Mouse (Mus musculus) heart, embryonic 14.5 days (tissue): Measurements from ENCODE around the gene Bcor. TPM values are rescaled to one million over a fixed set of nuclear protein-coding genes. Genes with fewer than 3 reads are reported as not detected.

Experiments used
- ATAC-seq: fragments of 200-750 bp; cut with Nextera tagmentation; 2 replicates; pipeline ENCODE4 v1.8.0; 2017; ENCODE audit warnings: low read depth, moderate TSS enrichment; ENCODE audit not compliant: insufficient number of reproducible peaks, insufficient read depth, low FRiP score
- H3K27ac ChIP-seq, 2 experiments: fragments of 200-500 bp in 1 of 2; fragments of 300-500 bp in 1 of 2; sonication (generic) in 1 of 2; replicated peaks in 1 of 2; 2 replicates each; pipeline ENCODE4 v1.5.1; 2012 to 2014; ENCODE audit warnings: low read depth in 2 of 2, low read length in 2 of 2, control low read depth in 1 of 2, mild to moderate bottlenecking in 1 of 2, mixed read lengths in 1 of 2; ENCODE audit not compliant: control insufficient read depth in 1 of 2, insufficient read depth in 1 of 2
- H3K27me3 ChIP-seq: fragments of 300-500 bp; sonication (generic); 2 replicates; pipeline ENCODE4 v1.6.1; 2014; ENCODE audit warnings: mild to moderate bottlenecking, low read length, control low read depth; ENCODE audit not compliant: control insufficient read depth, insufficient read depth
- H3K36me3 ChIP-seq: fragments of 300-500 bp; sonication (generic); 2 replicates; pipeline ENCODE4 v1.6.1; 2014; ENCODE audit warnings: mild to moderate bottlenecking, control low read depth, low read length, mixed read lengths; ENCODE audit not compliant: control insufficient read depth, insufficient read depth
- H3K4me1 ChIP-seq, 2 experiments: fragments of 200-500 bp in 1 of 2; fragments of 300-500 bp in 1 of 2; sonication (generic) in 1 of 2; 2 replicates each; pipeline ENCODE4 v1.6.1; 2012 to 2014; ENCODE audit warnings: low read length in 2 of 2, control low read depth in 1 of 2, mixed read lengths in 1 of 2; ENCODE audit not compliant: control insufficient read depth in 2 of 2, insufficient read depth in 2 of 2
- H3K4me2 ChIP-seq: fragments of 300-500 bp; sonication (generic); 2 replicates; pipeline ENCODE4 v1.6.1; 2014; ENCODE audit warnings: mild to moderate bottlenecking, low read length
- H3K4me3 ChIP-seq, 2 experiments: fragments of 200-500 bp in 1 of 2; fragments of 300-500 bp in 1 of 2; sonication (generic) in 1 of 2; 2 replicates each; pipeline ENCODE4 v1.5.1; 2012 to 2014; ENCODE audit warnings: low read length in 2 of 2, mild to moderate bottlenecking in 2 of 2, control low read depth in 1 of 2, low read depth in 1 of 2, moderate library complexity in 1 of 2; ENCODE audit not compliant: control insufficient read depth in 1 of 2, insufficient read depth in 1 of 2
- H3K9ac ChIP-seq: fragments of 300-500 bp; sonication (generic); 2 replicates; pipeline ENCODE4 v1.6.1; 2014; ENCODE audit warnings: mild to moderate bottlenecking, low read length
- H3K9me3 ChIP-seq: fragments of 300-500 bp; sonication (generic); 2 replicates; pipeline ENCODE4 v1.6.1; 2016; ENCODE audit warnings: low read length, control low read depth; ENCODE audit not compliant: control insufficient read depth
- WGBS: fragments of 180-500 bp; shearing (Covaris S2); extraction: QIAGEN DNeasy Blood & Tissue Kit; methylation state at CpG from one replicate; pipeline ENCODE4 v1.1.7; 2014; 5-methylcytosine and 5-hydroxymethylcytosine counted together
- polyA plus RNA-seq: library from polyadenylated mRNA; unstranded; fragments of >200 nt; fragmentation: Nextera tagmentation; extraction: Ambion mirVana; gene quantifications from 2 replicates; pipeline ENCODE4 v1.2.1, GENCODE M21; 2014

Bcor gene
- polyA plus RNA-seq, 1 experiment from 2014 or later, result 17.0 TPM

- Histone ChIP-seq H3K9me3 (no peaks in the 10 kb centered on the region), H3K4me1 (peaks cover 0 to 5% of the 10 kb centered on the region in 2 experiments; a peak in 1 of 4 replicates), H3K36me3 (peaks cover 52% of the 10 kb centered on the region), H3K4me2 (no peak overlapping the region), H3K4me3 (no peak overlapping the region), H3K27ac (no peak overlapping the region), H3K27me3 (no peaks in the 10 kb centered on the region), H3K9ac (no peak overlapping the region)
- 90% methylated on average over 1 of the region's 1 CpGs for WGBS
- ATAC-seq, result no peak
These were observed 107.5 kb downstream of the Bcor start for GRCm38 (mm10) chrX:12052651-12053050.

- Histone ChIP-seq H3K4me1 (peaks cover 0 to 5% of the 10 kb centered on the region in 2 experiments; a peak in 1 of 4 replicates), H3K4me2 (no peak overlapping the region), H3K9me3 (no peaks in the 10 kb centered on the region), H3K27ac (no peak overlapping the region), H3K27me3 (no peaks in the 10 kb centered on the region), H3K36me3 (peaks cover 52% of the 10 kb centered on the region), H3K4me3 (no peak overlapping the region), H3K9ac (no peak overlapping the region)
- 51% methylated on average over 11 of the region's 11 CpGs for WGBS
- no peak for ATAC-seq
These were observed 111.4 kb downstream of the Bcor start for GRCm38 (mm10) chrX:12048721-12049120.

DNA sequence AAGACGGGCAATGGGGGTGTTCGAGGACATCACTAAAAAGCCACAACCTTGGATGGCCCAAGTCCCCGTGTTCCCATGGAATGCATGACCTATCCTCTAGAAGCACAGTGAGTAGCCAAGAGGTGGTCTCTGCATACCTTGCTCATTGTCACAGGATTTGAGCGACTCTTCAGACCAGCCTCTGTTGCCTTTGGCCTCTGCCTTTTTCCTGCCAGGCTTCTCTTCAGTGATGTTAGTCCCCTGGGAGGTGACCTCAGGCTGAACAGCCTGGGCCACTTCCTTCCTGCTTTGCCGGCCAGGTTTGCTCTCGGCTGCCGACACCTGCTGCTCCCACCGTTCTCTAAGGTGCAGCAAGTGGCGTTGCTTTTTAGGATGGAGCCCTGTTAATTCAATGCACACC lies 112.0 kb downstream of the Bcor start:
- H3K4me2 ChIP-seq, result no peak overlapping the region
- no peak overlapping the region for H3K9ac ChIP-seq
- no peak overlapping the region for H3K27ac ChIP-seq
- no peaks in the 10 kb centered on the region for H3K27me3 ChIP-seq
- 50% methylated on average over 9 of the region's 9 CpGs for WGBS
- peaks cover 0 to 5% of the 10 kb centered on the region in 2 experiments; a peak in 1 of 4 replicates for H3K4me1 ChIP-seq
- no peak for ATAC-seq
- no peak overlapping the region for H3K4me3 ChIP-seq
- peaks cover 52% of the 10 kb centered on the region for H3K36me3 ChIP-seq
- no peaks in the 10 kb centered on the region for H3K9me3 ChIP-seq

DNA sequence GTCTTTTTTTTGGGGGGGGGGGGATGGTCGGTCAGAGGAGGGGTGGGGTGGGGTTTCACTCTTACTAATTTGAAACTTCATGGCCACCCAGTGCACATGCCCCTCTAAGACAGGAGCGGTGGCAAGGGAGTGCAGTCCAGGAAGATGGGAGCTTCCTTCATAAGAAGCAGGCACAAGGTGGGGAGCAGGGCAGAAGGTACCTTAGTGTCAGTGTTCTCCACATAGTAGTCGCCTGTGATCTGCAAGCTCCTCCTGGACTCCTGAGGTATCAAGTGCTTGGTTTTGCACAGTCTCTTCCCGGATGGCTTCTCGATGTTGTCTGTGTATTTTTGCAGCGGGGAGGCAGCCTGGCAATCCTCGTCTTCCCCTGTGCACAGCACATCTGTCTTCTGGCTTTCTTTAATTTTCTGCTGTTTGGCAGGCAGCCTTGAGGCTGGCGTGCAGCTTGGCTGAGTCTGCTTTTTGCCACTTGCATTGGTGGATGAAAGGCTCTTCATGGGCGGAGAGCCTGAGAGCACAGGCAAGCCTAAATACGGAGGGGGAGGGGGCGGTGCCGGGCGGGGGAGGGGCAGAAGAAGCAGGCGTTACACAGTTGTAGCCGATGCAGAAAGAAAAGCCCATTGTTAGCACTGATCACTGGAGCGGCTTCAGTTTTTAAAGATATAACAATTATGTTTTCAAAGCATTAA lies 112.8 kb downstream of the Bcor start:
- Histone ChIP-seq H3K9me3 (no peaks in the 10 kb centered on the region), H3K27ac (no peak overlapping the region), H3K27me3 (no peaks in the 10 kb centered on the region), H3K4me1 (peaks cover 0 to 5% of the 10 kb centered on the region in 2 experiments; a peak in 1 of 4 replicates), H3K4me3 (no peak overlapping the region), H3K36me3 (peaks cover 52% of the 10 kb centered on the region), H3K9ac (no peak overlapping the region), H3K4me2 (no peak overlapping the region)
- 36% methylated on average over 16 of the region's 16 CpGs for WGBS
- ATAC-seq, result no peak

DNA sequence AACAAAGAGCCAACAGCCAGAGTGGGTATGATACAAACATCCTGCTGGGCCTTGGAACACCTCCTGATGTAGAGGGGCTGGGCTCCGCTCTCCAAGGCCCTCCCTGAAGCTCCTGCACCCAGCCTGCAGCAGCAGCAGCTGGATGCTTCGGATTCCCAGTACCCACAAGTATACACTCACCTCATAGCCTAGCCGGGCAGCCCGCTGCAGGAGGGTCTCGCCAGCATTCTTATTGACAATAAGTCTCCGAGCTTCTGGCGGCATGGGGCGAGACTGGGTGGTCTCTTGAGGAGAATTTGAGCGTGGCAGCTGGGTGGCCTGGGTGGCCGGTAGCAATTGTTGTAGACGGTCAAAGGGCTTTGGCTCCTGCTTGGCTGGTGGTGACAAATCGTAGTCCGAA lies 113.5 kb downstream of the Bcor start:
- no peak for ATAC-seq
- Histone ChIP-seq H3K9me3 (no peaks in the 10 kb centered on the region), H3K36me3 (peaks cover 51% of the 10 kb centered on the region), H3K27ac (no peak overlapping the region), H3K4me1 (peaks cover 0 to 5% of the 10 kb centered on the region in 2 experiments; a peak in 1 of 4 replicates), H3K4me2 (no peak overlapping the region), H3K4me3 (no peak overlapping the region), H3K9ac (no peak overlapping the region), H3K27me3 (no peaks in the 10 kb centered on the region)
- WGBS, result 67% methylated on average over 13 of the region's 13 CpGs

- H3K4me2 ChIP-seq, result no peak overlapping the region
- no peak for ATAC-seq
- 82% methylated on average over 14 of the region's 14 CpGs for WGBS
- H3K27me3 ChIP-seq, result no peaks in the 10 kb centered on the region
- peaks cover 74% of the 10 kb centered on the region for H3K36me3 ChIP-seq
- H3K27ac ChIP-seq, result no peak overlapping the region
- H3K9ac ChIP-seq, result no peak overlapping the region
- H3K4me1 ChIP-seq, result peaks cover 0 to 3% of the 10 kb centered on the region in 2 experiments; a peak in 1 of 4 replicates
- H3K4me3 ChIP-seq, result no peak overlapping the region
- H3K9me3 ChIP-seq, result no peaks in the 10 kb centered on the region
These were observed 116.8 kb downstream of the Bcor start for GRCm38 (mm10) chrX:12043352-12043751.

GRCm38 (mm10) chrX:12041453-12041852 lies 118.7 kb downstream of the Bcor start:
- H3K4me1 ChIP-seq, result no peaks in the 10 kb centered on the region
- H3K9ac ChIP-seq, result no peak overlapping the region
- no peaks in the 10 kb centered on the region for H3K27me3 ChIP-seq
- H3K27ac ChIP-seq, result no peak overlapping the region
- no peak overlapping the region for H3K4me3 ChIP-seq
- H3K4me2 ChIP-seq, result no peak overlapping the region
- no peaks in the 10 kb centered on the region for H3K9me3 ChIP-seq
- peaks cover 72% of the 10 kb centered on the region for H3K36me3 ChIP-seq
- 86% methylated on average over 5 of the region's 5 CpGs for WGBS
- no peak for ATAC-seq
